Mouse (Mus musculus): ENCODE results near the gene Cd80. TPM values are rescaled to one million over a fixed set of nuclear protein-coding genes. Genes with fewer than 3 reads are reported as not detected.

The Cd80 gene
- polyA plus RNA-seq, 1 experiment from 2014 or later, result 0.62 TPM

DNA sequence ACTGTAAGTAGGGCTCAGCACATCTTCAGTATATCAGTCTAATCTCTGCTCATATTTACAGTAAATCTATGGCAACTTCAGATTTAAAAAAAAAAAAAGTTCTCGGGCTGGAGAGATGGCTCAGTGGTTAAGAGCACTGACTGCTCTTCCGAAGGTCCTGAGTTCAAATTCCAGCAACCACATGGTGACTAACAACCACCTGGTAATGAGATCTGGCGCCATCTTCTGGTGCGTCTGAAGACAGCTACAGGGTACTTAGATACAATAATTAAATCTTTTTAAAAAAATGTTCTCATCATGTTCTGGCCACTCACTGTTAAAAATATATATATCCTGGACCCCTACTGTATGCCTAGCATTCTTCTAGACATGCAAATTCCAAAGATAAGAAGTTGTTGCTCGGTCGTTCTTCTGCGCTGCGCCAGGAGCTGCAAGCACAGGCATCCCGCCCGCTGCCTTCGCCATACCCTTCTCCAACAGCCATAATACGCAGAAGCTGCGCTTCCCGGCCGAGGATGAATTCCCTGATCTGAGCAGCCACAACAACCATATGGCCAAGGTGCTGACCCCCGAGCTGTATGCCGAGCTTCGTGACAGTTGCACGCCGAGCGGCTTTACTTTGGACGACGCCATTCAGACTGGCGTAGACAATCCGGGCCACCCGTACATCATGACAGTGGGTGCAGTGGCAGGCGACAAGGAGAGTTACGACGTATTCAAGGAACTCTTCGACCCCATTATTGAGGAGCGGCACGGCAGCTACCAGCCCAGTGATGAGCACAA lies 27.6 kb downstream of the Cd80 start:
- peak overlapping the region; percentile 55 for H3K9ac ChIP-seq (ENCODE audit: low read length)
- H3K27ac ChIP-seq (ENCODE audit: low read length), result no peak overlapping the region
- 0 out of 2 replicates have a peak, but pooled peaks cover 2% of the 10 kb centered on the region for H3K27me3 ChIP-seq (ENCODE audit: control insufficient read depth, insufficient read depth, low read length)
- peak overlapping the region; percentile 76 for H3K4me2 ChIP-seq (ENCODE audit: low read depth, low read length)
- 16% methylated on average over 32 of the region's 32 CpGs for WGBS
- ATAC-seq (replicated peaks; ENCODE audit: extremely low read depth, insufficient read depth, low FRiP score), result 0 out of 2 replicates have a peak, but pooled peaks have one; percentile 28
- peaks cover 8% of the 10 kb centered on the region; the same call in 1 of the 2 replicates for H3K4me1 ChIP-seq (ENCODE audit: control insufficient read depth, insufficient read depth, low read length)
- peak overlapping the region; percentile 51 for H3K4me3 ChIP-seq (ENCODE audit: low read length)
- H3K36me3 ChIP-seq (ENCODE audit: control insufficient read depth, insufficient read depth), result no peaks in the 10 kb centered on the region
- H3K9me3 ChIP-seq (replicated peaks; ENCODE audit: control insufficient read depth, low read length), result 0 out of 2 replicates have a peak, but pooled peaks cover 4% of the 10 kb centered on the region

DNA sequence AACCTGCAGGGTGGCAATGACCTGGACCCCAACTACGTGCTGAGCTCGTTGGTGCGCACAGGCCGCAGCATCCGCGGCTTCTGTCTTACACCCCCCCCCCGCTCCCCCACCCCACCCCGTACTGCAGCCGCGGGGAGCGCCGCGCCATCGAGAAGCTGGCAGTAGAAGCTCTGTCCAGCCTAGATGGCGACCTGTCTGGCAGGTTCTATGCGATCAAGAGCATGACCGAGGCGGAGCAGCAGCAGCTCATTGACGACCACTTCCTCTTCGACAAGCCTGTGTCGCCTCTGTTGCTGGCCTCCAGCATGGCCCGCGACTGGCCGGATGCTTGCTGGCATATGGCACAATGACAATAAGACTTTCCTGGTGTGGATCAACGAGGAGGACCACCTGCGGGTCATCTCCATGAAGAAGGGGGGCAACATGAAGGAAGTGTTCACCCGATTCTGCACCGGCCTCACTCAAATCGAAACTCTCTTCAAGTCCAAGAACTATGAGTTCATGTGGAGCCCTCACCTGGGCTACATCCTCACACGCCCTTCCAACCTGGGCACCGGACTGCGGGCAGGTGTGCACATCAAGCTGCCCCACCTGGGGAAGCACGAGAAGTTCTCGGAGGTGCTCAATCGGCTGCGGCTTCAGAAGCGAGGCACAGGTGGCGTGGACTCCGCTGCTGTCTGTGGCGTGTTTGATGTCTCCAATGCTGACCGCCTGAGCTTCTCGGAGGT lies 28.4 kb downstream of the Cd80 start:
- Histone ChIP-seq H3K27me3 (ENCODE audit: control insufficient read depth, insufficient read depth, low read length) (0 out of 2 replicates have a peak, but pooled peaks cover 2% of the 10 kb centered on the region), H3K4me3 (ENCODE audit: low read length) (peak overlapping the region; percentile 51), H3K9ac (ENCODE audit: low read length) (peak overlapping the region; percentile 55), H3K4me2 (ENCODE audit: low read depth, low read length) (peak overlapping the region; percentile 76), H3K27ac (ENCODE audit: low read length) (no peak overlapping the region), H3K4me1 (ENCODE audit: control insufficient read depth, insufficient read depth, low read length) (peaks cover 8% of the 10 kb centered on the region; the same call in 1 of the 2 replicates), H3K36me3 (ENCODE audit: control insufficient read depth, insufficient read depth) (no peaks in the 10 kb centered on the region), H3K9me3 (replicated peaks; ENCODE audit: control insufficient read depth, low read length) (0 out of 2 replicates have a peak, but pooled peaks cover 4% of the 10 kb centered on the region)
- ATAC-seq (replicated peaks; ENCODE audit: extremely low read depth, insufficient read depth, low FRiP score), result no peak
- WGBS, result 26% methylated on average over 42 of the region's 42 CpGs

DNA sequence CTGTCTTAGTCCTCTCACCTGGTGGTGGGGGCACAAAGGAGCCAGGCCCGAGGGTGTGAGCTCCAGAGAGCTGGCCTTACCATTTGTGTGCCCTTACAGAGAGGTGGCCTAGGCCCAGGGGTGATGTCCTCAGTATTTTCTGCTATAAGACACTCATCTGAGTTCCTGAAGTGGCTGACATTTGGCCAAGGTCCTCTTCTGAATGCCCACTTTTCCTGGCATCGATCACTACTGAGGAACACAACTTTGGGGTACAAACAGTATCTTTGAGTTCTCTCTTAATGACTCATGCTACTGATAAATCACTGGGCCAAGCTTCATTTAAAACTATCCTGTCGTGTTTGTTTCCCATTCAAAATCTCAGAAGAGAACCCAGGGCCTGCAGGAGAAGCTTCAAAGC lies 37.2 kb downstream of the Cd80 start:
- no peaks in the 10 kb centered on the region for H3K27me3 ChIP-seq (ENCODE audit: control insufficient read depth, insufficient read depth, low read length)
- no peak overlapping the region for H3K4me2 ChIP-seq (ENCODE audit: low read depth, low read length)
- H3K4me3 ChIP-seq (ENCODE audit: low read length), result no peak overlapping the region
- no peak overlapping the region for H3K9ac ChIP-seq (ENCODE audit: low read length)
- H3K4me1 ChIP-seq (ENCODE audit: control insufficient read depth, insufficient read depth, low read length), result no peaks in the 10 kb centered on the region
- H3K36me3 ChIP-seq (ENCODE audit: control insufficient read depth, insufficient read depth), result peaks cover 6% of the 10 kb centered on the region; the same call in 1 of the 2 replicates
- no peak for ATAC-seq (replicated peaks; ENCODE audit: extremely low read depth, insufficient read depth, low FRiP score)
- no peaks in the 10 kb centered on the region for H3K9me3 ChIP-seq (replicated peaks; ENCODE audit: control insufficient read depth, low read length)
- WGBS, result 76% methylated on average over 3 of the region's 3 CpGs
- H3K27ac ChIP-seq (ENCODE audit: low read length), result no peak overlapping the region

DNA sequence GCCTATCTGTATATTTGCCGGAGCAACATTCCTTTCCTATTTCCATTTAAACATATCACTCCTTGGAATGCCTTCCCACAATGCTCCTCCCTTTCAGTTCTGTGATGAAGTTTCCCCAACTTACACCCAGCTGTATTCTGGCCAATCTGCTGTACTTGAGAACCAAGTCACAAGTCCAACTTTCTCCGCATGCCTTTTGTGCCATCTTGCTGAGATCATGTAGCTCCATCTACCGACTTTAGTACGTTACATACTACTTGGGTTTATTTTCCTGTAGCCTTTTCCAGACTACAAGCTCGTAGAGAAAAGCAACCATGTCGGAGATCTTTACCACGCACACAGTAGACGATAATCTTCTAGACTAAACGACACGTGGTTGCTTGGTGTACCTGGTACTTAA lies 38.5 kb downstream of the Cd80 start:
- no peaks in the 10 kb centered on the region for H3K27me3 ChIP-seq (ENCODE audit: control insufficient read depth, insufficient read depth, low read length)
- no peak for ATAC-seq (replicated peaks; ENCODE audit: extremely low read depth, insufficient read depth, low FRiP score)

DNA sequence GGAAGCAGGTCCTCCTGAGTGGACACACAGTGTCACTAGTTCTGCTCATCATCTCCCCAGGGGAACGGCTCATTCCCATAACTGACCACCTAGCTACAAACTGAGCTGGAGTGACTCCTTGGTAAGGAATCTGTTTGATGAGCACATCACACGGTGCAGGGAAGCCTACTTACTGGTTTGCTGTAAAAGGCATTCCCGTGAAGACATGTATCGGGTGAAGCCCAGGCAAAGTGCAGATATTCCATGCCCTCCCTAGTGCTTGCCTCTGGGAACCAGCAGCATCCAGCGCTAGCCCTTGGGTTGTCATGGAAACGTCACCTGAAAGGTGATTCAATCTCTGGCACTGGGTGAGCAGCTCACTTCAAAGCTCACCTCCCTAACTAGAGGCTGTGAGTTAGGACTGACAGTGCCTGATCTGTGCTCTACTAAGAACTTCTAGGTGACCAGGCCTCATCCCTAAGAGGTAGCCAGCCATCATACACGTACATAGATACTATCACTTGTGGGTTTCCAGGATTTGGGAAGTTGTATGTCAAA lies 41.3 kb downstream of the Cd80 start:
- H3K36me3 ChIP-seq (ENCODE audit: control insufficient read depth, insufficient read depth), result peaks cover 24% of the 10 kb centered on the region; the same call in 1 of the 2 replicates
- 79% methylated on average over 7 of the region's 7 CpGs for WGBS
- H3K4me1 ChIP-seq (ENCODE audit: control insufficient read depth, insufficient read depth, low read length), result no peaks in the 10 kb centered on the region
- H3K4me2 ChIP-seq (ENCODE audit: low read depth, low read length), result no peak overlapping the region
- no peaks in the 10 kb centered on the region for H3K9me3 ChIP-seq (replicated peaks; ENCODE audit: control insufficient read depth, low read length)
- no peak overlapping the region for H3K9ac ChIP-seq (ENCODE audit: low read length)
- no peak overlapping the region for H3K27ac ChIP-seq (ENCODE audit: low read length)
- no peak overlapping the region for H3K4me3 ChIP-seq (ENCODE audit: low read length)
- no peak for ATAC-seq (replicated peaks; ENCODE audit: extremely low read depth, insufficient read depth, low FRiP score)
- no peaks in the 10 kb centered on the region for H3K27me3 ChIP-seq (ENCODE audit: control insufficient read depth, insufficient read depth, low read length)

More for the DNA sequence above, 38.5 kb downstream of the Cd80 start:
- no peaks in the 10 kb centered on the region for H3K4me1 ChIP-seq (ENCODE audit: control insufficient read depth, insufficient read depth, low read length)
- 70% methylated on average over 10 of the region's 10 CpGs for WGBS
- H3K4me2 ChIP-seq (ENCODE audit: low read depth, low read length), result no peak overlapping the region
- H3K9ac ChIP-seq (ENCODE audit: low read length), result no peak overlapping the region
- H3K36me3 ChIP-seq (ENCODE audit: control insufficient read depth, insufficient read depth), result peaks cover 15% of the 10 kb centered on the region; the same call in 1 of the 2 replicates
- H3K27ac ChIP-seq (ENCODE audit: low read length), result no peak overlapping the region
- no peaks in the 10 kb centered on the region for H3K9me3 ChIP-seq (replicated peaks; ENCODE audit: control insufficient read depth, low read length)
- no peak overlapping the region for H3K4me3 ChIP-seq (ENCODE audit: low read length)

DNA sequence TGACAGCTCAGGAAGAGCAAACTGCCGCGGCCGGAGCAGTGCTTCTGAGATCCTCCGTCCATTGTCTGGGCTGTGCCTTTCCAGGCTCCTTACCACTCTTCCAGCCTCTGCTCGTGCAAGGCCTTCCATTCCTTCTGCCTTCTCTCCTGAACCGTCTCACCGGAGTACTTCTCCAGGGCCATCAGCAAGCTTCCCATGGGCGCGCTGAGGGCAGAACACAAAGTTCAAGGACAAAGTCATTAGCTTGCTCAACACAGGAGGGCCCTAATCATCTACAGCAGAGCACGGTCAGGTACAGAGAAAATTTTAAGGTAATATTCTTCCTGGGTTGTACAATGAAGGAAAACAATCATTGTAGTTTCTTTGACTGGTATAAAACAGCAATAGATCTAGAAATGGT lies 47.1 kb downstream of the Cd80 start:
- Histone ChIP-seq H3K4me1 (ENCODE audit: control insufficient read depth, insufficient read depth, low read length) (no peaks in the 10 kb centered on the region), H3K4me2 (ENCODE audit: low read depth, low read length) (no peak overlapping the region), H3K4me3 (ENCODE audit: low read length) (no peak overlapping the region), H3K36me3 (ENCODE audit: control insufficient read depth, insufficient read depth) (peaks cover 41% of the 10 kb centered on the region), H3K9ac (ENCODE audit: low read length) (no peak overlapping the region), H3K27ac (ENCODE audit: low read length) (no peak overlapping the region), H3K9me3 (replicated peaks; ENCODE audit: control insufficient read depth, low read length) (no peaks in the 10 kb centered on the region), H3K27me3 (ENCODE audit: control insufficient read depth, insufficient read depth, low read length) (no peaks in the 10 kb centered on the region)
- no peak for ATAC-seq (replicated peaks; ENCODE audit: extremely low read depth, insufficient read depth, low FRiP score)
- WGBS, result 85% methylated on average over 10 of the region's 10 CpGs

DNA sequence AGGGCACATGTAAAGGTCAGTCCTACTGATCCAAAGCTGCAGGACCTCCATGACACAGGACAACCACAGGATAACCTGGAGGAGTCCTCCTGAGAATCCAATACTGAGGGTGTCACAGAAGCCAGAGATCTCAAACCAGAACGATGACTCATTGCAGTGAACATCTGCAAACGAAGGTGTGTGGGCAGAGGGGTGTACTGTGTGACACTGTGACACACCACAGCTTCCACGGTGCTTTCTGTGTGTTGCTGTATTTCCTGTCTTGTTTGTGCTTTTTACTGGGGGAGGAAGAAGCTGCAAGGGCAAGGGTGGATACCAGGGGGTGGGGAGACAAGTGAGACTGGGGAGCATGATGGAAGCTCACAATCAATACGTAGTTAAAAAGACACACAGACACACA lies 48.2 kb downstream of the Cd80 start:
- no peak overlapping the region for H3K27ac ChIP-seq (ENCODE audit: low read length)
- peaks cover 38% of the 10 kb centered on the region for H3K36me3 ChIP-seq (ENCODE audit: control insufficient read depth, insufficient read depth)
- no peaks in the 10 kb centered on the region for H3K4me1 ChIP-seq (ENCODE audit: control insufficient read depth, insufficient read depth, low read length)
- H3K9me3 ChIP-seq (replicated peaks; ENCODE audit: control insufficient read depth, low read length), result no peaks in the 10 kb centered on the region
- no peaks in the 10 kb centered on the region for H3K27me3 ChIP-seq (ENCODE audit: control insufficient read depth, insufficient read depth, low read length)
- 82% methylated on average over 4 of the region's 4 CpGs for WGBS
- no peak overlapping the region for H3K9ac ChIP-seq (ENCODE audit: low read length)
- no peak overlapping the region for H3K4me3 ChIP-seq (ENCODE audit: low read length)
- H3K4me2 ChIP-seq (ENCODE audit: low read depth, low read length), result no peak overlapping the region
- no peak for ATAC-seq (replicated peaks; ENCODE audit: extremely low read depth, insufficient read depth, low FRiP score)

DNA sequence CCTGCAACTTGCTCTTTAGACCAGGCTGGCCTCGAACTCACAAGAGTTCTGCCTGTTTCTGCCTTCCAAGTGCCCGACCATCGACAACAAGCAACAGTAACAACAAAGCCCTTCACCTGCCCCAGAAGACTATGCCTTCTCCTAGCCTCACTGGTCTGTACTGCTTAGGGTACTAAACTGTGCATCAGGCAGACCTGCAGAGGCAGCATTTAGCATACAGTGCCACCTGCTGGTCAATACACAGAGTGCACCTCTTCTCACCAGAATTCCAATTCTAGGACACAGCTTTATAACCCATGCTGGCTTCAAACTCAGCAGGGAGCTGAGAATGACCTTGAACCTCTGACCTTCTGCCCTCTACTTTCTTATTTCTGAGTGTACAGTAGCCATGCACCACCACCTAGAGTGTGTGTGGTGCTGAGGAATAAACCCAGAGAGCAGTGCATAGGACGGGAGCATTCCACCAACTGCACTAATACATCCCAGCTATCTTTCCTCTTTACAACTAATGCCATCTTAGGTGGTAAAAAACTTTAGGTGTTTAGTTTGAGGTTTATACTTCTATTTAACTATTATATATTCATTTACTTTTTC lies 50.8 kb downstream of the Cd80 start:
- Histone ChIP-seq H3K4me3 (ENCODE audit: low read length) (no peak overlapping the region), H3K27me3 (ENCODE audit: control insufficient read depth, insufficient read depth, low read length) (no peaks in the 10 kb centered on the region), H3K27ac (ENCODE audit: low read length) (no peak overlapping the region), H3K9ac (ENCODE audit: low read length) (no peak overlapping the region), H3K9me3 (replicated peaks; ENCODE audit: control insufficient read depth, low read length) (no peaks in the 10 kb centered on the region), H3K36me3 (ENCODE audit: control insufficient read depth, insufficient read depth) (peaks cover 31% of the 10 kb centered on the region), H3K4me1 (ENCODE audit: control insufficient read depth, insufficient read depth, low read length) (no peaks in the 10 kb centered on the region), H3K4me2 (ENCODE audit: low read depth, low read length) (no peak overlapping the region)
- WGBS, result 64% methylated on average over 4 of the region's 4 CpGs
- peak; percentile 74; the same call in 1 of the 2 replicates for ATAC-seq (replicated peaks; ENCODE audit: extremely low read depth, insufficient read depth, low FRiP score)

Measured in heart, embryonic 16.5 days (tissue).